Mouse (Mus musculus): Measurements from ENCODE around the gene Polr2j. TPM values are rescaled to one million over a fixed set of nuclear protein-coding genes. Genes with fewer than 3 reads are reported as not detected.
A peak's percentile ranks its signal among the peaks of the same experiment; 100 is the strongest.

Gene Polr2j
- polyA plus RNA-seq, 1 experiment from 2014 or later: 233 TPM

GRCm38 (mm10) chr5:136135571-136136291 is 19.3 kb downstream of the Polr2j start, which contains the start of the genes Lrwd1 and Alkbh4:
TSS of gene Lrwd1 (minus strand) at chr5:136136074.
TSS of gene Alkbh4 (plus strand) at chr5:136136146.
- no peaks in the 10 kb centered on the region for H3K27me3 ChIP-seq (ENCODE audit: control insufficient read depth, insufficient read depth, low read length)
- peak within 1 kb of the TSS; percentile 69 for H3K9ac ChIP-seq (replicated peaks; ENCODE audit: low read length)
- peak within 1 kb of the TSS; percentile 73 for H3K4me3 ChIP-seq (replicated peaks; ENCODE audit: low read depth, low read length)
- ATAC-seq (ENCODE audit: low FRiP score, low TSS enrichment) (peak; percentile 89), DNase-seq (peak; percentile 98)
- peaks cover 41% of the 10 kb centered on the region for H3K36me3 ChIP-seq (ENCODE audit: control insufficient read depth, insufficient read depth, low read length)
- WGBS: under 1% methylated on average over 60 of the region's 60 CpGs
- H3K4me2 ChIP-seq (ENCODE audit: low read length): peak within 1 kb of the TSS; percentile 75
- H3K9me3 ChIP-seq (ENCODE audit: control insufficient read depth, low read length): no peaks in the 10 kb centered on the region
- peaks cover 13% of the 10 kb centered on the region for H3K4me1 ChIP-seq (ENCODE audit: control insufficient read depth, insufficient read depth, low read length)
- no peak within 1 kb of the TSS for H3K27ac ChIP-seq (replicated peaks; ENCODE audit: low read depth, low read length)

GRCm38 (mm10) chr5:136136292-136136990 is 20.0 kb downstream of the Polr2j start:
- no peaks in the 10 kb centered on the region for H3K9me3 ChIP-seq (ENCODE audit: control insufficient read depth, low read length)
- DNase-seq (no peak), ATAC-seq (ENCODE audit: low FRiP score, low TSS enrichment) (no peak)
- peak overlapping the region; percentile 75 for H3K4me2 ChIP-seq (ENCODE audit: low read length)
- H3K9ac ChIP-seq (replicated peaks; ENCODE audit: low read length): peak overlapping the region; percentile 69
- peak overlapping the region; percentile 73 for H3K4me3 ChIP-seq (replicated peaks; ENCODE audit: low read depth, low read length)
- no peaks in the 10 kb centered on the region for H3K27me3 ChIP-seq (ENCODE audit: control insufficient read depth, insufficient read depth, low read length)
- peaks cover 41% of the 10 kb centered on the region for H3K36me3 ChIP-seq (ENCODE audit: control insufficient read depth, insufficient read depth, low read length)
- H3K4me1 ChIP-seq (ENCODE audit: control insufficient read depth, insufficient read depth, low read length): peaks cover 13% of the 10 kb centered on the region
- H3K27ac ChIP-seq (replicated peaks; ENCODE audit: low read depth, low read length): no peak overlapping the region
- WGBS: 7% methylated on average over 20 of the region's 20 CpGs

- no peak overlapping the region for H3K27ac ChIP-seq (replicated peaks; ENCODE audit: low read depth, low read length)
- no peak overlapping the region for H3K4me3 ChIP-seq (replicated peaks; ENCODE audit: low read depth, low read length)
- ATAC-seq (ENCODE audit: low FRiP score, low TSS enrichment): no peak
- H3K4me1 ChIP-seq (ENCODE audit: control insufficient read depth, insufficient read depth, low read length): peaks cover 13% of the 10 kb centered on the region
- H3K36me3 ChIP-seq (ENCODE audit: control insufficient read depth, insufficient read depth, low read length): peaks cover 43% of the 10 kb centered on the region
- peak; percentile 65 for DNase-seq
- no peaks in the 10 kb centered on the region for H3K9me3 ChIP-seq (ENCODE audit: control insufficient read depth, low read length)
- WGBS: 72% methylated on average over 13 of the region's 13 CpGs
- H3K4me2 ChIP-seq (ENCODE audit: low read length): no peak overlapping the region
- H3K27me3 ChIP-seq (ENCODE audit: control insufficient read depth, insufficient read depth, low read length): no peaks in the 10 kb centered on the region
- no peak overlapping the region for H3K9ac ChIP-seq (replicated peaks; ENCODE audit: low read length)
Measured at GRCm38 (mm10) chr5:136137658-136138274, 21.3 kb downstream of the Polr2j start.

GRCm38 (mm10) chr5:136139393-136139792 is 23.0 kb downstream of the Polr2j start:
- Histone ChIP-seq H3K4me1 (ENCODE audit: control insufficient read depth, insufficient read depth, low read length) (peaks cover 13% of the 10 kb centered on the region), H3K27ac (replicated peaks; ENCODE audit: low read depth, low read length) (no peak overlapping the region), H3K4me3 (replicated peaks; ENCODE audit: low read depth, low read length) (no peak overlapping the region), H3K36me3 (ENCODE audit: control insufficient read depth, insufficient read depth, low read length) (peaks cover 36% of the 10 kb centered on the region), H3K9ac (replicated peaks; ENCODE audit: low read length) (no peak overlapping the region), H3K9me3 (ENCODE audit: control insufficient read depth, low read length) (no peaks in the 10 kb centered on the region), H3K27me3 (ENCODE audit: control insufficient read depth, insufficient read depth, low read length) (no peaks in the 10 kb centered on the region), H3K4me2 (ENCODE audit: low read length) (no peak overlapping the region)
- WGBS: 94% methylated on average over 13 of the region's 13 CpGs
- DNase-seq (no peak), ATAC-seq (ENCODE audit: low FRiP score, low TSS enrichment) (no peak)

GRCm38 (mm10) chr5:136140057-136140482 is 23.6 kb downstream of the Polr2j start:
- H3K27me3 ChIP-seq (ENCODE audit: control insufficient read depth, insufficient read depth, low read length): no peaks in the 10 kb centered on the region
- DNase-seq (no peak), ATAC-seq (ENCODE audit: low FRiP score, low TSS enrichment) (no peak)
- H3K9me3 ChIP-seq (ENCODE audit: control insufficient read depth, low read length): no peaks in the 10 kb centered on the region
- no peak overlapping the region for H3K4me2 ChIP-seq (ENCODE audit: low read length)
- H3K36me3 ChIP-seq (ENCODE audit: control insufficient read depth, insufficient read depth, low read length): peaks cover 36% of the 10 kb centered on the region
- WGBS: 95% methylated on average over 10 of the region's 10 CpGs
- no peak overlapping the region for H3K27ac ChIP-seq (replicated peaks; ENCODE audit: low read depth, low read length)
- no peak overlapping the region for H3K9ac ChIP-seq (replicated peaks; ENCODE audit: low read length)
- peaks cover 10% of the 10 kb centered on the region for H3K4me1 ChIP-seq (ENCODE audit: control insufficient read depth, insufficient read depth, low read length)
- H3K4me3 ChIP-seq (replicated peaks; ENCODE audit: low read depth, low read length): no peak overlapping the region

- Histone ChIP-seq H3K4me1 (ENCODE audit: control insufficient read depth, insufficient read depth, low read length) (no peaks in the 10 kb centered on the region), H3K9me3 (ENCODE audit: control insufficient read depth, low read length) (no peaks in the 10 kb centered on the region), H3K9ac (replicated peaks; ENCODE audit: low read length) (no peak overlapping the region), H3K36me3 (ENCODE audit: control insufficient read depth, insufficient read depth, low read length) (peaks cover 36% of the 10 kb centered on the region), H3K27me3 (ENCODE audit: control insufficient read depth, insufficient read depth, low read length) (no peaks in the 10 kb centered on the region), H3K27ac (replicated peaks; ENCODE audit: low read depth, low read length) (no peak overlapping the region), H3K4me3 (replicated peaks; ENCODE audit: low read depth, low read length) (no peak overlapping the region), H3K4me2 (ENCODE audit: low read length) (no peak overlapping the region)
- 88% methylated on average over 5 of the region's 5 CpGs for WGBS
- ATAC-seq (ENCODE audit: low FRiP score, low TSS enrichment): no peak
- no peak for DNase-seq
Measured at GRCm38 (mm10) chr5:136142746-136143145, 26.3 kb downstream of the Polr2j start.

DNA sequence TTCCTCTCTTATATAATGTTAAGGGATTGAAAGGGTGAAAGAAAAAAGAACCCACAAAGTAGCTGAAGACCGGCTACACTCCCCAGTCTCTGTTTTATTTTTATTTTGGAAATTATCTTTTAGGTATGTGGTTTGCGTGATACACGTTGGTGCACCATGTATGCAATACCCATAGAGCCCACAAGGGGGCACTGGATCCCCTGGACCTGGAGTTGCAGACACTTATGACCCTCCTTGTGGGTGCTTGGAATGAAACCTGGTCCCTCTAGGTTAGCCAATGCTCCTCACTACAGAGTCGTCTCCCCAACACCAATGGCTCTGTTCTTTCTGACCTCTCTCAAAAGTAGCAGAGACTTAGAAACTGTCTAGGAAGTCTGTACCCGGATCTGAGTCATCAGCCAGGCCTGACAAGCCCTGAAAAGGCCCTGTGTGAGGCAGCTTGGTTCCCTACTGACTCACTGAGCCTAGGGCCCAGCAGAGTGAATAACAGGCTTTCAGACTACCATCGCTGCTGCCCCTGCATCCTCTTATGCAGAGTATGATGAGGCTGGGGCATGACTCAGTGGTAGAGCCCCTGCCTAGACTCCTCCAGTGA is 26.8 kb downstream of the Polr2j start:
- Histone ChIP-seq H3K27me3 (ENCODE audit: control insufficient read depth, insufficient read depth, low read length) (no peaks in the 10 kb centered on the region), H3K9ac (replicated peaks; ENCODE audit: low read length) (no peak overlapping the region), H3K4me2 (ENCODE audit: low read length) (no peak overlapping the region), H3K36me3 (ENCODE audit: control insufficient read depth, insufficient read depth, low read length) (peaks cover 36% of the 10 kb centered on the region), H3K27ac (replicated peaks; ENCODE audit: low read depth, low read length) (no peak overlapping the region), H3K4me3 (replicated peaks; ENCODE audit: low read depth, low read length) (no peak overlapping the region), H3K9me3 (ENCODE audit: control insufficient read depth, low read length) (no peaks in the 10 kb centered on the region), H3K4me1 (ENCODE audit: control insufficient read depth, insufficient read depth, low read length) (no peaks in the 10 kb centered on the region)
- ATAC-seq (ENCODE audit: low FRiP score, low TSS enrichment) (no peak), DNase-seq (no peak)
- WGBS: 87% methylated on average over 6 of the region's 6 CpGs

- no peaks in the 10 kb centered on the region for H3K9me3 ChIP-seq (ENCODE audit: control insufficient read depth, low read length)
- no peaks in the 10 kb centered on the region for H3K27me3 ChIP-seq (ENCODE audit: control insufficient read depth, insufficient read depth, low read length)
- no peak overlapping the region for H3K9ac ChIP-seq (replicated peaks; ENCODE audit: low read length)
- no peak overlapping the region for H3K27ac ChIP-seq (replicated peaks; ENCODE audit: low read depth, low read length)
- H3K4me1 ChIP-seq (ENCODE audit: control insufficient read depth, insufficient read depth, low read length): no peaks in the 10 kb centered on the region
- no peak overlapping the region for H3K4me3 ChIP-seq (replicated peaks; ENCODE audit: low read depth, low read length)
- 80% methylated on average over 12 of the region's 12 CpGs for WGBS
- no peak for ATAC-seq (ENCODE audit: low FRiP score, low TSS enrichment)
- DNase-seq: no peak
- no peak overlapping the region for H3K4me2 ChIP-seq (ENCODE audit: low read length)
- peaks cover 23% of the 10 kb centered on the region for H3K36me3 ChIP-seq (ENCODE audit: control insufficient read depth, insufficient read depth, low read length)
Measured at GRCm38 (mm10) chr5:136144606-136145430, 28.4 kb downstream of the Polr2j start.
